Mouse (Mus musculus) intestine, embryonic 16.5 days (tissue): ENCODE results near the gene Grk6. TPM values are rescaled to one million over a fixed set of nuclear protein-coding genes. Genes with fewer than 3 reads are reported as not detected.

Experiments used
- ATAC-seq: fragments of 200-750 bp; cut with Nextera tagmentation; 2 replicates; pipeline ENCODE4 v1.8.0; 2017; ENCODE audit warnings: moderate TSS enrichment, moderate library complexity
- H3K27ac ChIP-seq: fragments of 300-500 bp; sonication (generic); 2 replicates; pipeline ENCODE4 v1.5.1; 2014; ENCODE audit warnings: mild to moderate bottlenecking, low read length
- H3K27me3 ChIP-seq: fragments of 300-500 bp; sonication (generic); replicated peaks from 2 replicates; pipeline ENCODE4 v1.6.1; 2014; ENCODE audit warnings: low read length, control low read depth, mixed read lengths; ENCODE audit not compliant: control insufficient read depth, insufficient read depth
- H3K36me3 ChIP-seq: fragments of 300-500 bp; sonication (generic); 2 replicates; pipeline ENCODE4 v1.6.1; 2014; ENCODE audit warnings: low read length, control low read depth; ENCODE audit not compliant: control insufficient read depth, insufficient read depth
- H3K4me1 ChIP-seq: fragments of 300-500 bp; sonication (generic); 2 replicates; pipeline ENCODE4 v1.6.1; 2014; ENCODE audit warnings: low read length, control low read depth, mixed read lengths; ENCODE audit not compliant: control insufficient read depth, insufficient read depth
- H3K4me2 ChIP-seq: fragments of 300-500 bp; sonication (generic); 2 replicates; pipeline ENCODE4 v1.6.1; 2014; ENCODE audit warnings: low read depth, low read length, control low read depth
- H3K4me3 ChIP-seq: fragments of 300-500 bp; sonication (generic); 2 replicates; pipeline ENCODE4 v1.5.1; 2014; ENCODE audit warnings: mild to moderate bottlenecking, low read length
- H3K9ac ChIP-seq: fragments of 300-500 bp; sonication (generic); 2 replicates; pipeline ENCODE4 v1.6.1; 2014; ENCODE audit warnings: low read depth, low read length
- H3K9me3 ChIP-seq: fragments of 300-500 bp; sonication (generic); 2 replicates; pipeline ENCODE4 v1.6.1; 2016; ENCODE audit warnings: low read length, control low read depth; ENCODE audit not compliant: control insufficient read depth
- WGBS: fragments of 180-500 bp; shearing (Covaris S2); extraction: QIAGEN DNeasy Blood & Tissue Kit; methylation state at CpG from one replicate; pipeline ENCODE4 v1.1.7; 2014; 5-methylcytosine and 5-hydroxymethylcytosine counted together
- polyA plus RNA-seq: library from polyadenylated mRNA; unstranded; fragments of >200 nt; fragmentation: Nextera tagmentation; extraction: Ambion mirVana; gene quantifications from 2 replicates; pipeline ENCODE4 v1.2.1, GENCODE M21; 2015

The Grk6 gene
- polyA plus RNA-seq, 1 experiment from 2014 or later = 13.6 TPM

DNA sequence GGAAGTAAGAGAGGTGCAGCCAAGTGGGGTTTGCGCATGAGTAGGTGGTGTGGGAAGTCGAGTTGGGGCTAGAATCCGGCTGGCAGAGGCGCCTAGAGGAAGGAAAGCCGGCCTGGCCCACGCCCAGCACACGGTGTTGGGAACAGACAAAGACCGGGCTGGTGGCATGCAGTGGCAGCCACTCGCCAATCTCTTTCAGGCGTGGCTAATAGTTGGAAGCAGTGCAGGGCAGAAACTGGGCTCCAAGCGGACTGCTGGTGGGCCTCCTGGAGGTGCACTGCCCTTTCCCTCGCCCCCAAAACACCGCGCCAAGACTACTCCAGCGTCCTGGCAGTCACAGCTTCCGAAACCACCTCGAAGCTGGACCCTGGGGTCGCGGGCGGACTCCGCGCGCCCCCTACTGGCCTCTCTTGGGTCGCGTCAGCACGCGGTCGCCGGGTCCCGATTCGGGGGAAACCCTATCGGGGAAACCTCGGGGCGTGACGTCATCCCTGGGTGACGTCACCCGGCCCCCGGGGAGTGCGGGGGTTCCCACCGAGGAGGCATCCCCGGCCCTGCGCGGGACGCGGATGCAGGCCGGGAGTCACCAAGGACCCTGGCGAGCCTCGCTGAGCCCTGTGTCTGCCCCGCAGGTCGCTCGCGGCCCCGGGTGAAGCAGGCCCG is 26.4 kb downstream of the Grk6 start:
- 0 out of 2 replicates have a peak, but pooled peaks cover 2% of the 10 kb centered on the region for H3K36me3 ChIP-seq
- H3K27ac ChIP-seq = no peak overlapping the region
- H3K4me3 ChIP-seq = peak overlapping the region; percentile 65
- H3K27me3 ChIP-seq = 0 out of 2 replicates have a peak, but pooled peaks cover 3% of the 10 kb centered on the region
- H3K4me2 ChIP-seq = peak overlapping the region; percentile 100
- WGBS = 2% methylated on average over 54 of the region's 54 CpGs
- peak; percentile 72 for ATAC-seq
- no peaks in the 10 kb centered on the region for H3K9me3 ChIP-seq
- peaks cover 8% of the 10 kb centered on the region for H3K4me1 ChIP-seq
- peak overlapping the region; percentile 71 for H3K9ac ChIP-seq

DNA sequence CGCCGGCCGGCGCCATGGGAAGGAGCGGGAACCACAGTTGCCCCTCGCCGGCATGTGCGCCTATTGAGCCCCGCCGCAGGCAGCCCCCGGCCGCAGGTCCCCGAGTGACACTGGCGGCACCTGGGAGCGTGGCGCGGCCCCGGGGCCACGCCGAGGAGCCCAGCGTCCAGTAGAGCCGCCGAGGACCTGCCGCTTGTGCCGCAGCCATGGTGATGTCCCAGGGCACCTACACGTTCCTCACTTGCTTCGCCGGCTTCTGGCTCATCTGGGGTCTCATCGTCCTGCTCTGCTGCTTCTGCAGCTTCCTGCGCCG is 26.9 kb downstream of the Grk6 start:
- peak overlapping the region; percentile 71 for H3K9ac ChIP-seq
- H3K36me3 ChIP-seq = 0 out of 2 replicates have a peak, but pooled peaks cover 2% of the 10 kb centered on the region
- WGBS = 0% methylated on average over 31 of the region's 31 CpGs
- peaks cover 8% of the 10 kb centered on the region for H3K4me1 ChIP-seq
- H3K4me3 ChIP-seq = peak overlapping the region; percentile 65
- peak overlapping the region; percentile 100 for H3K4me2 ChIP-seq
- no peaks in the 10 kb centered on the region for H3K9me3 ChIP-seq
- 0 out of 2 replicates have a peak, but pooled peaks cover 3% of the 10 kb centered on the region for H3K27me3 ChIP-seq
- ATAC-seq = peak; percentile 38
- 0 out of 2 replicates have a peak overlapping the region, but pooled peaks have one; percentile 18 for H3K27ac ChIP-seq

DNA sequence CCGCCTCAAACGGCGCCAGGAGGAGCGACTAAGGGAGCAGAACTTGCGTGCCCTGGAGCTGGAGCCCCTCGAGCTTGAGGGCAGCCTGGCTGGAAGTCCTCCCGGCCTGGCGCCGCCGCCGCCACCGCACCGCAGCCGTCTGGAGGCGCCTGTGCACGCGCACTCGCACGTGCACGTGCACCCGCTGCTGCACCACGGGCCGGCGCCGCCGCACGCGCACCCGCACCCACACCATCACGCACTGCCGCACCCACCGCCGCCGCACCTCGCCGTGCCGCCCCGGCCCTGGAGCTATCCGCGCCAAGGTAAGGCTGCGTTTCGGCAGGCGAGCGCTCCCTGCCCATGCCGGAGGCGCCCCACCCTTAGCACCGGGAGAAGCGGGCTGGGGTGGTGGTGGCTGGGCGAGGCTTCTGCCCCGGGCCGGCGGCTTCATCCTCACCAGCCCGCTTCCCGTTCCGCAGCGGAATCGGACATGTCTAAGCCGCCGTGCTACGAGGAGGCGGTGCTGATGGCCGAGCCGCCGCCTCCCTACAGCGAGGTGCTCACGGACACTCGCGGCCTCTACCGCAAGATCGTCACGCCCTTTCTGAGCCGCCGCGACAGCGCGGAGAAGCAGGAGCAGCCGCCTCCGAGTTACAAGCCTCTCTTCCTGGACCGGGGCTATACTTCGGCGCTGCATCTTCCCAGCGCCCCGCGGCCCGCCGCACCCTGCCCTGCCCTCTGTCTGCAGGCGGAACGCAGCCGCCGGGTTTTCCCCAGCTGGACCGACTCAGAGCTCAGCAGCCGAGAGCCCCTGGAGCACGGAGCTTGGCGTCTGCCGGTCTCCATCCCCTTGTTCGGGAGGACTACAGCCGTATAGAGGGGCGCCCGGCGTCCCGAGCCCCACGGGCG is 27.5 kb downstream of the Grk6 start:
- 0 out of 2 replicates have a peak, but pooled peaks cover 2% of the 10 kb centered on the region for H3K36me3 ChIP-seq
- whole genome bisulfite sequencing = under 1% methylated on average over 101 of the region's 103 CpGs
- 0 out of 2 replicates have a peak, but pooled peaks cover 3% of the 10 kb centered on the region for H3K27me3 ChIP-seq
- peak overlapping the region; percentile 55 for H3K27ac ChIP-seq
- peak overlapping the region; percentile 71 for H3K9ac ChIP-seq
- H3K4me3 ChIP-seq = peak overlapping the region; percentile 65
- H3K4me2 ChIP-seq = peak overlapping the region; percentile 100
- peaks cover 8% of the 10 kb centered on the region for H3K4me1 ChIP-seq
- ATAC-seq = peak; percentile 52
- H3K9me3 ChIP-seq = no peaks in the 10 kb centered on the region

DNA sequence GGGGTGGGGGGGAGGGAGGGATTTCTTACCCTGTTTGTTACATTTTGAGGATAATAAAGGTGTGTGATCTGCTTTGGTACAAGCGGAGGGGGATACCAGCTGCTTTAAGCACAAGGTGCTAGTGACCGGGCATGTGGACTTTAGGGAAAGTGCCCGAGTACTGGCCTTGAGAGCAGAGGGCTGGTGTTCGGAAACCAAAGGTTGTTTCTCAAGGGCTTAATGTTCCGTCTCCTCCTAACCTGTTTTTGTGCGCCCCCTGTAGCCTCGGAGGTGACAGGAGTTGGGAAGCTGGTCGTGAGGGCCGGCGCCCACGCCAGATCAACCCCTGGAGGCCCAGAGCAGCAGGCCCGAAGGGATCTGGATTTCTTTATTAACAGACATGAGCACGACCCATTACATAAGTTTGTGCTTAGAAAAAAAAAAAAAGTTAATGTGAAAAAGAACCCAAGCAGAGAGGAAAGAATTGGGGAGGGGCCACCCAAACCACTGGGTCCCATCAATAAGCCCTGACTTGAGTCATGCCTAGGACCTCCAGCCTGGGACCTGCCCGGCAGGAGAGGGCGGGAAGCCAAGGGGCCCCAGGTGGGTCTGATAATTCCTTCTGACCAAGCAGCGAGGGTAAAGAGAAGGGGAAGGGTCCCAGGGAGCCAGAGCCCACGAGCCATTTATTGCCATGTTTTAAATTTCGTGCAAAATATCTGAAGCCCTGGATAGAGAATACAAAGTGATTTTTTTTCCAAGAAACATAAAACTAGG is 28.4 kb downstream of the Grk6 start:
- no peak for ATAC-seq
- H3K27ac ChIP-seq = no peak overlapping the region
- H3K9me3 ChIP-seq = no peaks in the 10 kb centered on the region
- H3K4me1 ChIP-seq = peaks cover 8% of the 10 kb centered on the region
- peak overlapping the region; percentile 100 for H3K4me2 ChIP-seq
- peak overlapping the region; percentile 71 for H3K9ac ChIP-seq
- WGBS = 35% methylated on average over 18 of the region's 18 CpGs
- 0 out of 2 replicates have a peak, but pooled peaks cover 3% of the 10 kb centered on the region for H3K27me3 ChIP-seq
- H3K4me3 ChIP-seq = peak overlapping the region; percentile 65
- 0 out of 2 replicates have a peak, but pooled peaks cover 2% of the 10 kb centered on the region for H3K36me3 ChIP-seq

DNA sequence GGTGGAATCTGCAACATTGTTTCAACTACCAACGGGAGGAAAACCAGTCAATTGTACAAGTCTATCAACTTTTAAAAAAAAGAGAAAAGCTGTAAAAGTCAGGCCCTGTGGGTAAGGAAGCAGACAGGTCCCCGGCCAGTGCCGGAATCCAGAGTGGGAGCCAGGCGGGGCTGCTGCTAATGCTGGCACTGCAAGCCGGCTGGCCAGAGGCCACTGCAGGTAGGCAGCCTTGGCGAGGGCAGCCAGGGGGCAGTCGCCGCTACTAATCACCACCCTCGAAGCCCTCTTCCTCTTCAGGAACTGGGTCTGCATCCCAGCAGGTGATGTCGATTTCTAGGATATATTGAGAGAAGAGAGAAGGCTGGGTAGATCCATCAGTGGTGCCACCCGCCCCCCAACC is 29.1 kb downstream of the Grk6 start:
- Histone ChIP-seq H3K9me3 (no peaks in the 10 kb centered on the region), H3K27ac (no peak overlapping the region), H3K4me1 (peaks cover 8% of the 10 kb centered on the region), H3K27me3 (0 out of 2 replicates have a peak, but pooled peaks cover 1% of the 10 kb centered on the region), H3K4me2 (no peak overlapping the region), H3K9ac (no peak overlapping the region), H3K36me3 (0 out of 2 replicates have a peak, but pooled peaks cover 2% of the 10 kb centered on the region), H3K4me3 (no peak overlapping the region)
- WGBS = 63% methylated on average over 11 of the region's 11 CpGs
- ATAC-seq = no peak

DNA sequence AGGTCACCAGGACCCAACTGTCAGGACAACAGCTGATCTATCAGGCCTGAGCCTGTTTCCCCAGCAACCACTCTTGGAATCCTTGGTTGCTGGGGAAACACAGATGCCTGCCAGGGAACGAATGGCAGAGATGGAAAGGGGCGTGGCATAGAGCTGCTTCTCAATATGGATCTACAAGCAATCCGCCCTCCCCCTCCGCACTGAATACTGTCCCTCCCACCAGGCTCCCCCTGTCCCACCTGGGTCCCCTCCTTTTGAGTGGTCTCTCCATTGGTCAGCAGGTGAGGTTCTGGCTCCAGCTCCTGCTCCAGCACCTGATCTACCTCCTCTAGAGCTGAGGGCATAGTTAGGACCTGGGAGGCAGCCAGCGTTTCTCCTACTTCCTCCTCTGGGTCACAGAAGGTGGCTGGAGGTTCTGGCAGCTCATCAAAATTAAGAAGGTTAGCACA is 29.8 kb downstream of the Grk6 start:
- Histone ChIP-seq H3K27ac (no peak overlapping the region), H3K4me1 (peaks cover 8% of the 10 kb centered on the region), H3K36me3 (peaks cover 5% of the 10 kb centered on the region; the same call in 1 of the 2 replicates), H3K4me2 (no peak overlapping the region), H3K4me3 (no peak overlapping the region), H3K9me3 (no peaks in the 10 kb centered on the region), H3K27me3 (no peaks in the 10 kb centered on the region), H3K9ac (no peak overlapping the region)
- 44% methylated on average over 5 of the region's 5 CpGs for WGBS
- no peak for ATAC-seq

DNA sequence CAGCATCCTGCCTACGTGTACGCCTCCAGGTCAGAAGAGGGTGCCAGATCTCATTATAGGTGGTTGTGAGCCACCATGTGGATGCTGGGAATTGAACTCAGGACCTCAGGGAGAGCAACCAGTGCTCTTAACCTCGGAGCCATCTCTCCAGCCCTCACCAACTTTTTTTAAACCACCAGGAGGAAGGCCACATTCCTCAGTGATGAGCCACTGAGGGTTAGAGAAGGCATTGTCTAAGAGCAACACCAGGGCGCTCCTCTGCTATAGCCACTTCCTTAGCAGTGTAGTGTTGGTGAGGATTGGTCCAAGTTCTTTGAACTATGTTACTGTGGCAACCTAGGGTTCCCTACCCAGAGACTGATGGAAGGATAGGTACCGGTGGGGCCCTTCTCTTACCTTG is 30.9 kb downstream of the Grk6 start:
- H3K4me1 ChIP-seq = peaks cover 7% of the 10 kb centered on the region
- H3K36me3 ChIP-seq = peaks cover 6% of the 10 kb centered on the region; the same call in 1 of the 2 replicates
- no peaks in the 10 kb centered on the region for H3K9me3 ChIP-seq
- H3K4me3 ChIP-seq = no peak overlapping the region
- WGBS = 87% methylated on average over 5 of the region's 5 CpGs
- no peak overlapping the region for H3K4me2 ChIP-seq
- H3K9ac ChIP-seq = no peak overlapping the region
- no peak for ATAC-seq
- H3K27ac ChIP-seq = no peak overlapping the region
- no peaks in the 10 kb centered on the region for H3K27me3 ChIP-seq

DNA sequence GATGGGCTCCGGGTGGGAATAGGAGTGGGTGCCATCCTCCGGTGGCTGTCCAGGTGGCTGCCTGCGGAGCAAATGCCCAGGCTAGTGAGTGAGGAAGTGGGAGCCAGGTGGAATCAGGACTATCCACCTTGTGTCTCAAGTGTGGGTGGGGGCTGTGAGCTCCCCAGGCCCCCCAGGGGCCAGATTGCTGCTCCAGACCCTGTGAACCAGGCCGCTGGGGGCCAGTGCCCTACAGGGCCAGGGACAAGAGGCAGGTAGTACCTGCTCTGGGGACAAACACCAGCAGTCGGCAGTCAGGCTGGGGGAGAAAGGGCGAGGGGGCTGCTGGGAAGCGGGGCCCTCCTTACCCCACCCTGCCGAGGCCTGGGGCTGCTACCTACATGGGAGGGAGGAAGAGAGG is 31.4 kb downstream of the Grk6 start:
- Histone ChIP-seq H3K4me1 (peaks cover 3% of the 10 kb centered on the region; the same call in 1 of the 2 replicates), H3K4me3 (no peak overlapping the region), H3K27ac (no peak overlapping the region), H3K27me3 (no peaks in the 10 kb centered on the region), H3K36me3 (peaks cover 6% of the 10 kb centered on the region; the same call in 1 of the 2 replicates), H3K9ac (no peak overlapping the region), H3K9me3 (no peaks in the 10 kb centered on the region), H3K4me2 (no peak overlapping the region)
- 92% methylated on average over 8 of the region's 8 CpGs for WGBS
- ATAC-seq = no peak
